Mouse (Mus musculus) kidney, adult 8-10 months (tissue): ENCODE data around the gene Gls2.
A peak's percentile ranks its signal among the peaks of the same experiment; 100 is the strongest.
"Not testable (repeated sequence)": the region's sequence is repeated elsewhere in the genome, so short reads cannot be mapped to it uniquely, and the experiment has no call there.

Experiments
- DNase-seq, 2 experiments: peaks; one replicate each; pipeline ENCODE4 v3.0.0; 2022

The Gls2 gene

DNA sequence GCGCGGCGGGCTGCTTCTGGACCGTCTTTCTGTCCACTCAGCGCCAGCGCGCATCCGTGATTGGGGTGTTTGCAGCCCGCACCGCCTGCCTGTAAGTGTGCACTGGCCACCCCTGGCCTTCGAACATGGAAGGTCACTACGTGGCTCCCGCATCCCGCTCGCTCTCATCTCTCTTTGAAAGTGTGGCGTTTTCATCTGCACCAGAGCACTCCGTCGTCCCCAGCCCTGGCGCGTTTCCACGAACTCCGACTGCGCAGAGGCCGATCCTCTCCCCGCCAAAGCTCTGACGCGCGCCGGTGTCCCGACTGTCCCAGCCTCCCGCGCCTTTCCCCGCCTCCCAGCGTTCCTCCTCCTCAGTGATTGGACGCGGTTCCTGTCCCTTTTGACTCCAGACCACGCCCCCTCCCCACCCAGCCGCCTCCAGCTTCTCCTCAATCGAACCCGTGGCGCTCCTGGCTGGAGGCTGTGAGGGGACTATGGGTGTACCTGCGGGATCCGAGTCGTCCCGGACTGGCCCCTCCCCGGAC, at the start of gene Gls2:
Gene Gls2 (plus strand): TSS at position 434 of the 527 bp plus-strand sequence.
- peak; percentile 95 to 97 for DNase-seq

DNA sequence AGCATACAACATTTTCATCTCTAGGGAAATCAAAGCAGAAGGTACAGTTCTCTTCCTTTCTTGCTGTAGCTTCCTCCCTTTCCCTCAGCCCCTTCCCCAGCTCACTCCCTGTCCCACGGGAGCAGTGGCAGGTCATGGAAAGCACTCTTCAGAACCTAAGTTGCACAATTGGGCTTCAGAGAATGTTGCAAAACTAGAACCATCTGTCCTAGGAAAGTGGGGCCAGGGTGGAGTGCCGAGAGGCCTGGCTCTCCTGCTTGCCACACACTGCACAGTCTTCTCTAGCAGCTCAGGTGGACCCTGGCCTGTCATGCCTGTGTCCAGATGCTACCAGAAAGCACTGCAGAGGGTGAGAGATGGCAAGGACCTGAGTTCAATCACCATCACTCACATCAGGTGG, 49.3 kb upstream of the Gls2 start:
- DNase-seq: no peak

DNA sequence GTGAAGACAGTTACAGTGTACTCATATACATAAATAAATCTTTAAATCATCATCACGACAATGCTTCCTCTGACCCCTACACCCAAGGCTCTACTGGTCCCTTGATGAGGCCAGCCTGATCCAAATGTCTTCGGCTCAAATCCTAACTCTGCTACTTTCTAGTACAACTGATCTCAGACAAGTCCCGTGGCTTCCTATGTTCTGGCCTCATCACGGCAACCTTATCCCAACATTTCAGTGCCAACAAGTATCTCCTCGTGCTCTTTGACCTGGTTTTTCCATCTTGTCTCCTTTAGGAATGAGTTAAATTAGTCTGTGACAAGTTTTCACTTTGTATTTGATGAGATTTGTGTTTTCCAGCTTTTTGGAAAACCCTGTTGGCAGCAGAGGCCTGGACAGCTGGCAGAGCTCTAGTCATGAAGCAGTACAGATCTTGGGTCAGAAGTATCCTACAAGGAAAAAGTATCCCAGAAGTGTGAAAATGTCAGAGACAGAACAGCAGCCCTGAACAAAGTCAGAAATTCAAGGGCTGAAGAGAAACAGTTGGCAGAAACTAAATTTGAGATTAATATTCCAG, 45.4 kb upstream of the Gls2 start:
- DNase-seq: no peak

DNA sequence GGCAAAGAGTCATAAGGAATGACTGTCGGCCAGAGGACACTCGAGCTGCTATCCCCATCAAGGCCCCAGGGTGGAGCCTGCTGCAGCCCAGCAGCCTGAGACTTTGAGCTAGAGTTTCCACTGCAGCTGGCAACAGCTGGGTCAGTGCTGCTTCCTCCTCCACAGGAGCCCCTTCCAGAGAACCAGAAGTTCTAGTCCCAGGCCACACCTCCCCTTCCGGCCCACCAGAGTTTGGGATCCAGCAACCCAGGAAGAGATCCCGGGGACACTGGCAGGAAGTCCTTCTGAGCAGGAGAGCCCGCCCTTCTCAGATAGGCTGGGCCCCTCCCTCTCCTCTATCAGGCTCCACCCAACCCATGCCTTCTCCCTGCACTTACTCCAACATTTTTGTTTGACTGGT, 44.7 kb upstream of the Gls2 start:
- DNase-seq: peak; percentile 79 to 89

DNA sequence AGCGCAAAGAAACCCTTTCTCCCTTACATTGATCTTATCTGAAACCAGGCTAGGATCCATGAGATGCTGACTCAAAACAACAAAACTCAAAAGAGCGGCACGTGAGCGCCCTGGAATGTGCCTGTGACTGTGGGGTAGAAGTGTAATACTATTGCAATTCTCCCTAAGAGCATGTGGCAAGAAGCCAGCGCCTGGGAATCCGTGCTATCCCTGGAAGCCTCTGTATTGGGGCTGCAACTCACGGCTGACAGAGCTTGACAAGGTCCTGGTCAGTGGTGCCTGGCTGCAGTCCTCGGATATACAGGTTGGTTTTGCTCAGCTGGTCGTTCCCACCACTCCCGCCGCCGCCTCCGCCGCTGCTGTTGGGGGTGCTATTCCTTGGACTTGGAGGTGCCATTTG, 43.3 kb upstream of the Gls2 start:
- peak; percentile 67 to 74 for DNase-seq

DNA sequence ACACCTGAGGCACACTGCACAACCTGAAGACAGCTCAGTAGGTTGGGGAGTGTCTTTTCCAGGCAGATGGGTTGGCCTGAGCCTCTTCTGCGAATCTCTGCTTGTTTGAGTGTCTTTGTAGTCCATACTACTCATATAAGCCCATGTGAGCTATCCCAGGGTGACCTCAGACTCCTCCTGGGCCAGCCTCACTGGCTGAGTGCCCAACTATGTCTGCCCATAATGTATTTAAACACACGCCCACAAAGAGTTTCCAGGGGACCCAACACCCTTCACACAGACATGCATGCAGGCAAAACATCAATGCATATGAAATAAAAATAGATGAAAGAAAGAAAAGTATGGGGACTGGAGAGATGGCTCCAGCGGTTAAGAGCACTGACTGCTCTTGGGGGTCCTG, 40.3 kb upstream of the Gls2 start:
- DNase-seq: no peak

DNA sequence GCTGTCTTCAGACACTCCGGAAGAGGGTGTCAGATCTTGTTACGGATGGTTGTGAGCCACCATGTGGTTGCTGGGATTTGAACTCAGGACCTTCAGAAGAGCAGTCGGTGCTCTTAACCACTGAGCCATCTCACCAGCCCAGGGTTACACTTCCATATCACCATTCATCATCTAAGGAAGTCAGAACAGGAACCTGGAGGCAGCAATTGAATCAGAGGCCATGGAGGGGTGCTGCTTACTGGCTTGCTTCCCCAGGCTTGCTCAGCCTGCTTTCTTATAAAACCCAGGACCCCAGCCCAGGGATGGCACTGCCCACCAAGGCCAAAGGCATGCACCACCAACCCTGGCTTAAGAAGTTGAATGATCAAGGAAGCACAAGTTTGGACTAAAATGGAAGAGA, 28.5 kb upstream of the Gls2 start:
- not testable (repeated sequence) for DNase-seq

DNA sequence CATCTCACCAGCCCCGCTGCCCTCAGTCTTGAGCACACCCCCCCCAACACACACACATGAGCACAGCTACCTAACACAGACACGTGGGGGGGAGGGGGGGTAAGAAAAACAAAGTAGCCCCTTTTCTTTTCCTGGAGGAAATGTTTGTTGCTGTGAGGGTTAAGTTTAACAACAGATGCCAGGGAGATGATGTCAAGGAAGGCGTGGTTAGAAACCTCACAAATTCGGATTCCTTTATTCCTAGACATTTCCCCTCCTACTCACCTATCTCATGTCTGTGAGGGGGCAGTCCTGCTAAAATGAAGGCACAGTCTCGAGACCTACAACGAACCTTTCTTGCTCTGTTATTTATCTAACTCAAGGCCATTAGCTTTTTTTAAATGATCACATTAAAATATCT, 27.2 kb upstream of the Gls2 start:
- no peak for DNase-seq

DNA sequence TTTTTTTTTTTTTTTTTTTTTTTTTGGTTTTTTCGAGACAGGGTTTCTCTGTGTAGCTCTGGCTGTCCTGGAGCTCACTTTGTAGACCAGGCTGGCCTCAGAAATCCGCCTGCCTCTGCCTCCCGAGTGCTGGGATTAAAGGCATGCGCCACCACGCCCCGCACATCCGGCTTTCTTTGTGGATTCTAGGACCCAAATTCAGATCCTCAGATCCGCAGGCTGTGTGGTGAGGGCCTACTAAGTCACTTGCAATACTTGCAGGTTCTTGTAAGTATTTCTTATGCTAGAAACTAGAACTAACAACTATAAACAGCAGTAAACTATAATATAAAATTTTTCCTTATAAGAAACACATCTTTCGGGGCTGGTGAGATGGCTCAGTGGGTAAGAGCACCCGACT, 22.9 kb upstream of the Gls2 start:
- not testable (repeated sequence) for DNase-seq

DNA sequence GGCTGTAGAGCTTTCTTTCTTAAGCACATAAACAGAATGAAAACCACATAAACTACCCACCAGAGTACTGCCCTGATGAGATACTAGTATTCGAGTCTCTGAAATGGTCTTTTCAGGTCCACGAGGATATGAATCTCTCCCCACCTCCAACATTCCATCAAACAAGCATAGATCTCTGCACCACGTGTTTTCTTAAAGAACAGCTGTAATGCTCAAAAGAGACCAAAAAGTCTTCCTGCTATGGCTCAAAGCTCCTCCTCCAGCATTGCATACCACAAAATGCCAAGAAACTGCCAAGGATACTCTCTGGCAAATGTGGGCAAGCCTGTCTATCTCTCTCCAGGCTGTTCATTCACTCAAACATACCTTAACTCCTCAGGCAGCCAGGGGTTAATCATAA, 19.0 kb upstream of the Gls2 start:
- DNase-seq: no peak

DNA sequence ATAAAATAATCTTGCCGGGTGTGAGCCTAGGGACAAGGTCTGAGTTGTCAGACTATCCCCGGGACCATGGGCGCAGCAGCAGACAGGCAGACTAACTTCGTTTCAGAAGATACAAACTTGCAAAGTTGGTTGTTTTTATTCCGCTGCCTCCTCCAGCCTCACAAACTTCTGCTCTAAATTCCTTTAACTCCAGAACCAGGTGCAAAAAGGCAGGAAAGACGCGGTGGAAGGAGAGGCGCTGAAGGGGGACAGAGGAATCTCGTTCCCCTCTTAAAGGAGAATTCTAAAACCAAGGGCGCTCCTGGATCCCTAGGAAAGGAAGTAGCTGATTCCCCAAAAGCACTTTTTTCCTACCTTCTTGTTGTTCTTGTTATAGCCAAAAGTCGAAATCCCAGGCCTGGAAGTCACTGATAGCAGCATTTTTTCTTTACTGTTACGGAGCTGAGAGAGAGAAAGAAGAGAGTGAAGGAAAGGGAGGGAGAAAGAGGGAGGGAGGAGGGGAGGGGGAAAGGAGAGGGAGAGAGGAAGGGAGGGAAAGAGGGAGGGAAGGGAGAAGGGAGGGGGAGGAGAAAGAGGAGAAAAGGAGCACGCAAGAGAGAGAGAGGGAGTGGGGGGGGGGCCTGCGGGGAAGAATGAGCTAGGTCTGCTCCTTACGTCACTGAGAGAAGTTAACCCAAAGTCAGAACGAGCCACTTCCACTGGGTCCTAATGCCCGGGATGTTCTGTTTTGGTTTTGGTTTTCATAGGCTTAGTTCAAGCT, 18.1 kb upstream of the Gls2 start:
- DNase-seq: peak; percentile 70 to 75

DNA sequence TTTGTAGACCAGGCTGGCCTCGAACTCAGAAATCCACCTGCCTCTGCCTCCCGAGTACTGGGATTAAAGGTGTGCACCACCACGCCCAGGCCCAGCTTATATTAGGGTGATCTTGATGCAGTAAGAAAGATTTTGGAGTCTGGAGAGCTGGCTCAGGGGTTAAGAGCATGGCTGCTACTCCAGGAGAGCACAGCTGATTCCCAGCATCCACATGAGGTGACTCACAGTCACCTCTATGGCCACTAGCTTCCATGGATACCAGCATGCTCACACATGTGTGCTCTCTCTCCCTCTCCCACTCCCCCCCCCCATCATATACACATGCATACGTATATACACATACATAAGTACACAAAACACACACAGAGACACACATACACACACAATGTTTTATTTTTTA, 16.9 kb upstream of the Gls2 start:
- DNase-seq: no peak

DNA sequence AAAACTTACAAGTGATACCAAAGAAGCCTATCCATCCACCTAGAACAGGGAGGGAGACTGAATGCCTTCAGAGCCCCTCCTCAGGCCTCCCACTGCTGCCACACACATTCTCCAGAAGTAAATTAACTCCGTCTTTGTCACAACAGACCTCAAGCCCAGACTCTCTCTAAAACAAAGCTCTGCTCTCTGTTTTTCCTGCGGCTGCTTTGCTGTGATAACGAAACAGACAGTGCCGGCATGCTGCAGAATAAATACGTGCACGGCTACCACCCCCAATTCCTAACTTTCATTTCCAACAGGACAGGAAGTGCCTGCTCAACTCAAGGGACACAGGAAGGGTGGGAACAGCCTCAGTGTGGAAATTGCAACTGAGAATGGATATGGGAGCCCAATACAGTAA, 14.3 kb upstream of the Gls2 start, which contains the start of gene Rbms2:
Gene Rbms2 (minus strand): TSS at position 309 of the 400 bp plus-strand sequence.
- DNase-seq: peak; percentile 30 to 43

DNA sequence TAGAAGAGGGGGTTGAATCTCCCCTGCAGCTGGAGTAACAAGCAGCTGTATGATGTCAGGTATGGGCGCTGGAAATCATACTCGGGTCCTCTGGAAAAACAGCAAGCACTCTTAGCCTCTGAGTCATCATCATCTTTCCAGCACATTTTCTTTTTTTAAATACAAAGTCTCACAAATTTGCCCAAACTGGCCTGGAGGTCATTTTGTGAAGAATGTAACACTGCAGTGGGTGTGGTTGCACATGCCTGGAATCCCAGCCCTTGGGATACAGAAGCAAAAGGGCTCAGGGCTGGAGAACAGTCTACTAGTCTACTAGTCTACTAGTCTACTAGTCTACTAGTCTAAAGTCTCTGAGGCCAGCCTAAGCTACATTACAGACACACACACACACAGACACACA, 10.0 kb upstream of the Gls2 start:
- DNase-seq: no peak

DNA sequence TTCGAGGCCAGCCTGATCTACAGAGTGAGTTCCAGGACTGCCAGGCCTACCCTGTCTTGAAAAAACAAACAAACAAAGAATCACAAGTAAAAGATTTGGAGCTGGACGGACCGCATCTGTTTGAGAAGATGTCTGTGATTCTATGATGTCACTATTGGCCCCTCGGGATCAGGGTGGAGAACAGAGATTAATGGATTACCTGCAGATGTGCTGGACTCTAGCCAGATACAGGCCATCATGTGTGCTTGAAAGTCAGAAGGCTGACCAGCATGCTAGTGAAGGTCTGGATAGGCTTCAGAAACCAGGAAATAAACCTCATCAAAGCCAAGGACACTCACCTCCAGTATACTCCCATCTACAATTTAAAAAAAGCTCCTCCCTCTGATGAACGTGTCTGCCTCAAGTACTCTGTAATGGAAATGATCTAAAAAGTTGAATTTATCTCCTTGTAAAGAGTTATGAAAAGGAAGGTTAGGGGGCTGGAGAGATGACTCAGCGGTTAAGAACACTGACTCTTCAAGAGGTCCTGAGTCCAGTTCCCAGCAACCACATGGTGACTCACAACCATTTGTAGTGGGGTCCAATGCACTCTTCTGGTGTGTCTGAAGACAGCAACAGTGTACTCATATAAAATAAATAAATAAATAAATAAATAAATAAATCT, 8.8 kb upstream of the Gls2 start:
- DNase-seq: peak in 1 of 2 experiments; percentile 21

DNA sequence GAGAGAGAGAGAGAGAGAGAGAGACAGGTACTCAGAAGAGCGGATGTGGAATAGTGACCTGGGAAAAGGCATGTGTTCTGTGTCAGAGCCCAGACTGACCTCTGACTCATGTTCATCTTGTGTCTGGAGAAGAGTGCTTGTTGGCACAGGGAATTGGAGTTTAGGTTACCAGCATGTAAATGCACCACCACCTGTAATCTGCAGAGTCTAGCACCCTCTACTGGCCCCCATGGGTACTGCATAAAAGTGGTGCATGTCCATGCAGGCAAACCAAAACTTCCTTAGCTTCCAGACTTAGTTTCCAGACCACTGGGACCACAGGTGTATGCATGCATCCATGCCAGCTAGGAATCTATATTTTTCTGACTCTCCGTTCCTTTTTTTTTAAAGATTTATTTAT, 8.3 kb upstream of the Gls2 start:
- peak; percentile 69 to 87 for DNase-seq

DNA sequence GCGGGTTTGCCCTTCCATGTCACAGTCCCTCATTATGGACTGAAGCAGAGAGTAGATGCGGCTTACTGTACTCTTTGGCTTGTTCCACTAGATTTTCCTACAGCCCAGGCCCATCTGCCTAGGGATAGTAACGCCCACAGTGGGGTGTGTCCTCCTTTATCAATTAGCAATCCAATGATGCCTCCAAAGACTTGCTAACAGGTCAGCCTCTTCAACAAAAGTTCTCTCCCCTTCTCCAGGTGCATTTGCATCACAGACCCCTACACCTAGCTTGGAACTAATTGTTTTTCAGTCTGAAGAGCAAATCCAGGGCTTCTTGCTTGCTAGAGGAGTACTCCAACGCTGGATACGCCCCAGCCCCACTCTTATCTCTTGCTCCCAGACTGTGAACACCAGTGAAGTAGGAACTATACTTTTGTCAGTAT, 7.1 kb upstream of the Gls2 start:
- DNase-seq: no peak

DNA sequence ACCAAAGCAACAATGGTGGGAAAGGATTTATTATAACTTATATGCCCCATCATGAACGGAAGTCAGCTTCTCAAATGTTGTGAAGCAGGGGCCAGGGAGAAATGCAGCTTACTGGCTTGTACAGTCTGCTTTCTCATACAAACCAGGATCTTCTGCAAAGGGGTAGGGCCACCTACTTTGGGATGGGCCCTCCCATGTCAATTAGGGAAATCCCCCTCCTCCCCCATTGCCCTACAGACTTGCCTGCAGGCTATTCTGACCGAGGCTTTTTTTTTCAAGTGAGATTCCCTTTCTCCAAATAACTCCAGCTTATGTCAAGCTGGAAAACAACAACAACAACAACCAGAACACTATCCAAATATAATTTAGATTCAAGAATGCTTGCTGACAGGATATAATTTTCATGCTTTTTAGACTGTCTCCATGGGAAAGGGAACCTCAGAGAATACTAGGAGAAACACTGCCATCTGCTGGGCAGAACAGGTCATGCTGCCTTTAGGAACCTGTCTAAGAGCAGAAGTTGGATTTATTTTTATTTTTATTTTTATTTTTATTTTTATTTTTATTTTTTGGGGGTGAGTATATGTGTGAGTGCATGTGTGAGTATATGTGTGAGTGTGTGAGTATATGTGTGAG, 5.9 kb upstream of the Gls2 start:
- peak; percentile 58 to 86 for DNase-seq

DNA sequence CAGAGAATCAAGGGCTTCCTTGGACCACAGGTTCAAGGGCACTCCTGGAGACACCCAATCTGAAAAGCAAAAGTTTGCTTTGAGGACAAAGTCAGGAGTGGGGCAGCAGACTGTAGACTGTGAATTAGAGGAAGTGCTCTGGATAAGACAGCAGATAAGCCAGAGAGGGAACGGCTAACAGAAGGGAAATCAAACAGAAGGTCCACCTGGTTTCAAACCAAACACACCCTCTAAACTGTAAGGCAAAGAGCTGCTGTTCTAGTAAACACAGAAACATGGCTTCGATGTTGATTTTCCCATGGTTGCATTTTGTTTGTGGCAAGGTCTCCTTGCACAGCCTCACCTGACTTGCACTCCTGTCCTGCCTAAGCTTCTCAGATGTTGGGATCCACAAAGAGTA, 2.8 kb upstream of the Gls2 start:
- DNase-seq: no peak

DNA sequence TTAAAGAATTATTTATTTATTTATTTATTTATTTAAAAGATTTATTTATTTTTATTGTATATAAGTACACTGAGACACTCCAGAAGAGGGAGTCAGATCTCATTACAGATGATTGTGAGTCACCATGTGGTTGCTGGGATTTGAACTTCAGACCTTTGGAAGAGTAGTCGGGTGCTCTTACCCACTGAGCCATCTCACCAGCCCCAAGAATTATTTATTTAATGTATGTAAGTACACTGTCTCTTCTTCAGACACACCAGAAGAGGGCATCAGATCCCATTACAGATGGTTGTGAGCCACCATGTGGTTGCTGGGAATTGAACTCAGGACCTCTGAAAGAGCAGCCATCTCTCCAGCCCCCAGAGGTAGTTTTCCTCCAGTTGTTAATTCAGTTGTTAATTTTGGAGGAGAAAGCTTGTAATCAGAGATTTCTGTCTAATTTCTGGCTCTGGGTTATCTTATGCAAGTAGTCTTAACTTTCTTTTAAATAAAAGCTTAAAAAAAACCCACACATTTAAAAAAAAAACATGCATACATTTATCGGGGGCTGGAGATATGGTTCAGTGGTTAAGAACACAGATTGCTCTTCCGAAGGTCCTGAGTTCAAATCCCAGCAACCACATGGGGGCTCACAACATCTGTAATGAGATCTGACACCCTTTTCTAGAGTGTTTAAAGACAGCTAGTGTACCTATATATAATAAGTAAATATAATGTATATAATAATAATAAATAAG, 2.1 kb upstream of the Gls2 start:
- DNase-seq: not testable (repeated sequence)

DNA sequence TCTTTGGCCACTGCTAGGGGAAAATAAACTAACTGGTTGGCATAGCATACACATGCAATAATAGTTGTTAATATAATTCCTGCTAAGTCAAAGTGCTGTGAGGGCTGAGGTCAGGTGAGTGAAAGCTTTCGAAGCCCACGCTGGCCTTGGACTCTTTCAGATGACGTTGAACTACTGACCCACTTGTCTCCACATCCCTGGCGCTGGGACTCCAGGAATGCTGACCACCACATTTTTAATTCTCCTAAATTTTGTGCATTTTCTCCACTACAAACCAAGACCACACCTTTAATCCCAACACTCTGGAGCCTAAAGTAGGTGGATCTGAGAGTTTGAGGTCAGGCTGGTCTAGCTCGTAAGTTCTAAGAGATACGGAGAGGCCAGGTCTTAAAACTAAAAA, 1.1 kb upstream of the Gls2 start:
- DNase-seq: no peak
